Mouse (Mus musculus): Measurements from ENCODE around the gene Hadh. TPM values are rescaled to one million over a fixed set of nuclear protein-coding genes. Genes with fewer than 3 reads are reported as not detected.

The Hadh gene
- polyA plus RNA-seq, 1 experiment from 2014 or later: 22.3 TPM

DNA sequence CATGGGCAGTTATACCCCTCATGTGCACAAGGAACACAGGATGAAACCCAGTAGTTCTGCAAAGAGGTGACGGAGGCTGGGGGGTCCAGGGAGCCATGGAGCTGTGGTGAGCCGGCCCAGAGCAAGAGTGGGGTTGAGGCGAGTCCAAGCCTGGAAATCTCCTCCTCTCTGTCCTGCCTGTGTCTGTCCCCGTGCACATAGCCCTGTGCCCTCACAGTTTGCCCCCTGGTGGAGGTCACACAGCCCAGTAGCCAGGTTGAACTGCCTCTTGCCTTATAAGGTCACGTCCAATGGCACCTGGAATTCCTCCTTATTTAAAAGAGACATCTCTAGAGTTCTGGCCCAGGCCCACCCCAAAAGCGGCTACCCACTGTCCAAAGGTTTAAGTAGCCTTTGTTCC lies 24.5 kb downstream of the Hadh start:
- no peak for ATAC-seq (replicated peaks)
- 84% methylated on average over 6 of the region's 6 CpGs for WGBS
- Histone ChIP-seq H3K4me2 (replicated peaks) (no peak overlapping the region), H3K27me3 (no peaks in the 10 kb centered on the region), H3K27ac (replicated peaks) (no peak overlapping the region), H3K36me3 (no peaks in the 10 kb centered on the region), H3K9me3 (no peaks in the 10 kb centered on the region), H3K9ac (replicated peaks) (no peak overlapping the region), H3K4me3 (no peak overlapping the region), H3K4me1 (peaks cover 3% of the 10 kb centered on the region; the same call in 1 of the 2 replicates)

- Histone ChIP-seq H3K9ac (replicated peaks) (no peak overlapping the region), H3K27ac (replicated peaks) (no peak overlapping the region), H3K27me3 (no peaks in the 10 kb centered on the region), H3K9me3 (no peaks in the 10 kb centered on the region), H3K36me3 (no peaks in the 10 kb centered on the region), H3K4me3 (no peak overlapping the region), H3K4me1 (peaks cover 3% of the 10 kb centered on the region; the same call in 1 of the 2 replicates), H3K4me2 (replicated peaks) (no peak overlapping the region)
- 94% methylated on average over 8 of the region's 8 CpGs for WGBS
- ATAC-seq (replicated peaks): peak; percentile 42; the same call in 1 of the 2 replicates
Observed at GRCm38 (mm10) chr3:131246579-131247046, 25.3 kb downstream of the Hadh start.

DNA sequence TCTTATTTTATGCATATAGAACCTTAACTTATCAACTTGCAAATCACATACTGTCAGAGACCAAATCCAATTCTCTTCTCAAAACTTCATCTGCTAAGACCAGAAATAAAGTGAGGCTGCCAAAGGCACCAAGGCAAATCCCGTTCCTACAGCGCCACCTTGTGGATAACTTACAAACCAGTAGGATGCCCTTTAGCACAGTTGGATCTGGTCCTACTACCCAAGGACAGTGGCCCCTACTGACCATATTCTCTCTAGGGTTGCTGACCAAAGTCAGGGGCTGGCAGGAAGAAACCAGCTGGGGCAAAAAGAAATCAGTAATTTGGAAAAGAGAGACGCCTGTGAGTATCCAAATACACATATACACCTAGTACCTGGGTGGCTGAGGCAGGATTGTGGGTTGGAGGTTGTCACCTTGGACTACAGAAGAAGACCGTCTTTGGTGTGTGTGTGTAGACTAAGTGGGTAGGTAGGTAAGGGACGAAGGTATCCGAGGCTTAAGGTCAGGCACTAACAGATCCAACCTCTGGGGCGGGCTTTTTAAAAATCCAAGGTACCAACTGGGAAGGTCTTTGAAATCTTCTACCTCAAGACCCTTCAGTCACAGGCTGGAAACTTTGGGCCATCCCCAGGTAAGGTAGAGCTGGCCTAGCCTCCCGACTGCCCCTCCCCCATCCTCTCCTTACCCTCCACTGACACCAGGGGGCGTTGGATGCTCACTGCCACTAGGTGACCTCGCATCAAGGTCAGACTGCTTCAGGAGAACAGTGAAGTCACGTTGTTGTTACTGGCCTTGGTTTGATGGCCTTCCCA lies 25.9 kb downstream of the Hadh start:
- 54% methylated on average over 11 of the region's 11 CpGs for WGBS
- no peak overlapping the region for H3K4me3 ChIP-seq
- peak; percentile 58 for ATAC-seq (replicated peaks)
- H3K27ac ChIP-seq (replicated peaks): no peak overlapping the region
- H3K9ac ChIP-seq (replicated peaks): no peak overlapping the region
- H3K27me3 ChIP-seq: no peaks in the 10 kb centered on the region
- peaks cover 3% of the 10 kb centered on the region; the same call in 1 of the 2 replicates for H3K4me1 ChIP-seq
- H3K36me3 ChIP-seq: no peaks in the 10 kb centered on the region
- H3K4me2 ChIP-seq (replicated peaks): no peak overlapping the region
- H3K9me3 ChIP-seq: no peaks in the 10 kb centered on the region

GRCm38 (mm10) chr3:131237785-131238633 lies 33.9 kb downstream of the Hadh start:
- no peaks in the 10 kb centered on the region for H3K9me3 ChIP-seq
- peaks cover 2% of the 10 kb centered on the region; the same call in 1 of the 2 replicates for H3K4me1 ChIP-seq
- H3K36me3 ChIP-seq: no peaks in the 10 kb centered on the region
- H3K9ac ChIP-seq (replicated peaks): 0 out of 2 replicates have a peak overlapping the region, but pooled peaks have one; percentile 28
- H3K27ac ChIP-seq (replicated peaks): no peak overlapping the region
- no peaks in the 10 kb centered on the region for H3K27me3 ChIP-seq
- H3K4me3 ChIP-seq: no peak overlapping the region
- 61% methylated on average over 19 of the region's 19 CpGs for WGBS
- ATAC-seq (replicated peaks): peak; percentile 86
- H3K4me2 ChIP-seq (replicated peaks): peak overlapping the region; percentile 25; the same call in 1 of the 2 replicates

DNA sequence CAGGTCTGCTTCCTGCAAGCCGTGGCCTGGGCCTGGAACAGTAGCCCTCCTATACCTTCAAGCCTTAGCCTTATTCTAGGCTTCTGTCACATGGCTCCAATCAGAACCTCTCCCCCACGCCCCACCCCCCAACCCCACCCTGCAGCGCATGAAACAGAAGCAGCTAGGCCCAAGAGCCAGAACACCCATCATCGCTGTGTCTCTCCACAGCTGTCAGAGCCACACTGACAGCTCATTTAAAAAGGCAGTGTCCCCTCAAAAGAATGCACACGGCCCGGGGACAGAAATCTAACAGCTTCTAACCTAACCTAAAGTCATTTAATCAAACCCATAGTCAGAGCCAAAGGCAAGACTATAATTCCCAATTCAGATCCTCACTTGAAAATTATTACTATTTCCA lies 34.8 kb downstream of the Hadh start:
- WGBS: 81% methylated on average over 6 of the region's 6 CpGs
- no peak for ATAC-seq (replicated peaks)
- Histone ChIP-seq H3K27ac (replicated peaks) (no peak overlapping the region), H3K36me3 (no peaks in the 10 kb centered on the region), H3K4me2 (replicated peaks) (no peak overlapping the region), H3K9ac (replicated peaks) (no peak overlapping the region), H3K9me3 (no peaks in the 10 kb centered on the region), H3K27me3 (no peaks in the 10 kb centered on the region), H3K4me3 (no peak overlapping the region), H3K4me1 (peaks cover 2% of the 10 kb centered on the region; the same call in 1 of the 2 replicates)

GRCm38 (mm10) chr3:131228083-131228482 lies 43.8 kb downstream of the Hadh start:
- ATAC-seq (replicated peaks): no peak
- 71% methylated on average over 6 of the region's 6 CpGs for WGBS
- Histone ChIP-seq H3K36me3 (no peaks in the 10 kb centered on the region), H3K27me3 (no peaks in the 10 kb centered on the region), H3K9ac (replicated peaks) (no peak overlapping the region), H3K4me2 (replicated peaks) (no peak overlapping the region), H3K4me3 (no peak overlapping the region), H3K27ac (replicated peaks) (no peak overlapping the region), H3K9me3 (no peaks in the 10 kb centered on the region), H3K4me1 (no peaks in the 10 kb centered on the region)

DNA sequence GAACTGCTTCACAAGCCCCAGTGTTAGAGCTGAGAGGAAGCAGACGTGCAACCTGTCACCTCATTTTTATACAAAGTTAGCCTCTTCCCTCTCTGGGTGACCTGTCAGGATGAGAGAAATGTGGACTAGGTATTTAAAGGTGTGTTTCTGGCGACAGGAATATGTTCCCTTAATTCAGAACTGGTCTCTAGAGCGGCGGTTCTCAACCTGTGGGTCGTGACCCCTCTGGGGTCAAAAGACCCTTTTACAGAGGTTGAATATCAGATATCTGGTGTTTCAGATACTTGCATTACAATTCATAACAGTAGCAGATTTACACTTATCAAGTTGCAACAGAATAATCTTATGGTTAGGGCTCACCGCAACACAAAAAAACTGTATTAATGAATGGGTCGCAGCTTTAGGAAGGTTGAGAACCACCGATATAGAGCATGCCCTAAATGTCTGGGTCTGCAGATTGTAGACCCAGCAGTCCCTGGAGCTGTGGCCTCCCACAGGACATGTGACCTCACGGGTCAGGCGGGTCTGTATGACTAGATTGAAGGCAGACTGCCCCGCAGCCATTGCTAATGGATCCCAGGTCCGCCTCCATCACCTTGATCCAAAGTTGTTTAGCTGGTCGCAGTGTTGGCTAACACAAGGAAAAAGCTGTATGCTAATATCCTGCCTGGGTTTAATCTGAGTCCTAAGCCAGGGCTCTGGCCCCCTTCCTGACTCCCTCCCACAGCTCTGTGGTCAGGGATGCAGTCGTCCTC lies 53.1 kb downstream of the Hadh start:
- no peaks in the 10 kb centered on the region for H3K36me3 ChIP-seq
- H3K9me3 ChIP-seq: no peaks in the 10 kb centered on the region
- 90% methylated on average over 14 of the region's 14 CpGs for WGBS
- H3K4me3 ChIP-seq: no peak overlapping the region
- no peak overlapping the region for H3K4me2 ChIP-seq (replicated peaks)
- no peak overlapping the region for H3K27ac ChIP-seq (replicated peaks)
- no peak for ATAC-seq (replicated peaks)
- no peak overlapping the region for H3K9ac ChIP-seq (replicated peaks)
- no peaks in the 10 kb centered on the region for H3K4me1 ChIP-seq
- H3K27me3 ChIP-seq: no peaks in the 10 kb centered on the region

DNA sequence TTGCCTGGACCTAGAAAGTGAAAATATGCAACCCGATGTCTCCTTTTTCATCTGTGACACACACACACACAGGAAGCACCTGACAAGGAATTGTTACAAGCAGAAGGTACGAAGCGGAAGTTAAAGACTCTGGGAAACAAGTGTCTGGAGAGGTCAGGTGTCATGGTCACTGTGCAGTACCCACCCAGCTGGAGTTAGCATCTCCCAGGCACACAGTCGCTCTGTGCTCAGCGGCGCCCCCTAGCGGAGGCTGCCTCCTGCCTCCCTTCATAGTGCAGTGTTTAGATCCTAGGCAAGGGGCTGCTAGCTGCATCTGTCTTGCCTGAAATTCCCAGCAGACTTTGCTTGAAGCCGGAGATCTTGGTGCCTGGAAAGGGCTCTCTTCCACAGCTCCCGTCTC lies 57.1 kb downstream of the Hadh start:
- Histone ChIP-seq H3K27me3 (no peaks in the 10 kb centered on the region), H3K36me3 (no peaks in the 10 kb centered on the region), H3K4me2 (replicated peaks) (no peak overlapping the region), H3K9me3 (no peaks in the 10 kb centered on the region), H3K9ac (replicated peaks) (no peak overlapping the region), H3K4me1 (no peaks in the 10 kb centered on the region), H3K27ac (replicated peaks) (no peak overlapping the region), H3K4me3 (no peak overlapping the region)
- ATAC-seq (replicated peaks): no peak
- WGBS: 72% methylated on average over 9 of the region's 9 CpGs

- H3K4me3 ChIP-seq: no peak overlapping the region
- no peak overlapping the region for H3K27ac ChIP-seq (replicated peaks)
- no peaks in the 10 kb centered on the region for H3K4me1 ChIP-seq
- H3K27me3 ChIP-seq: no peaks in the 10 kb centered on the region
- WGBS: 87% methylated on average over 9 of the region's 9 CpGs
- H3K36me3 ChIP-seq: no peaks in the 10 kb centered on the region
- H3K9me3 ChIP-seq: no peaks in the 10 kb centered on the region
- H3K9ac ChIP-seq (replicated peaks): no peak overlapping the region
- H3K4me2 ChIP-seq (replicated peaks): no peak overlapping the region
- no peak for ATAC-seq (replicated peaks)
Observed at GRCm38 (mm10) chr3:131214060-131214658, 57.7 kb downstream of the Hadh start.

- H3K4me3 ChIP-seq: no peak overlapping the region
- H3K27ac ChIP-seq (replicated peaks): no peak overlapping the region
- H3K4me1 ChIP-seq: no peaks in the 10 kb centered on the region
- H3K9ac ChIP-seq (replicated peaks): no peak overlapping the region
- no peaks in the 10 kb centered on the region for H3K27me3 ChIP-seq
- no peak for ATAC-seq (replicated peaks)
- H3K4me2 ChIP-seq (replicated peaks): no peak overlapping the region
- WGBS: 86% methylated on average over 7 of the region's 7 CpGs
- H3K9me3 ChIP-seq: no peaks in the 10 kb centered on the region
- H3K36me3 ChIP-seq: no peaks in the 10 kb centered on the region
Observed at GRCm38 (mm10) chr3:131212200-131212599, 59.7 kb downstream of the Hadh start.

GRCm38 (mm10) chr3:131208265-131208891 lies 63.5 kb downstream of the Hadh start:
- Histone ChIP-seq H3K36me3 (no peaks in the 10 kb centered on the region), H3K4me2 (replicated peaks) (no peak overlapping the region), H3K27me3 (no peaks in the 10 kb centered on the region), H3K9me3 (no peaks in the 10 kb centered on the region), H3K4me1 (no peaks in the 10 kb centered on the region), H3K4me3 (no peak overlapping the region), H3K9ac (replicated peaks) (no peak overlapping the region), H3K27ac (replicated peaks) (no peak overlapping the region)
- WGBS: 59% methylated on average over 13 of the region's 13 CpGs
- no peak for ATAC-seq (replicated peaks)

Data from forebrain, embryonic 15.5 days (tissue).